Comparison of ENCODE assay signal across 1 mouse cellular context in genomic region chr10:81570238-81570800, GRCm38 (mm10).
TF ChIP-seq lines count a peak whose summit lies in the region.

No protein-coding gene starts in this region.

TF ChIP-seq in MEL, 35 proteins besides CTCF, POLR2A, EP300 and RAD21:
- TF ChIP-seq GATA1 (IDR thresholded peaks at IDR 0.05; ENCODE audit: low read depth, low read length) = no peak
- TF ChIP-seq ZKSCAN1 (IDR thresholded peaks at IDR 0.05; ENCODE audit: low read depth, low read length) = no peak
- no peak for TF ChIP-seq TAL1 (IDR thresholded peaks at IDR 0.05; ENCODE audit: low read length)
- TF ChIP-seq POLR2AphosphoS5 (IDR thresholded peaks at IDR 0.05; ENCODE audit: borderline replicate concordance, low read depth, low read length) = no peak
- TF ChIP-seq NELFE (IDR thresholded peaks at IDR 0.05; ENCODE audit: low read depth, low read length) = no peak
- TF ChIP-seq KAT2A (conservative IDR thresholded peaks at IDR 0.05; ENCODE audit: low read depth, low read length) = no peak
- TF ChIP-seq SIN3A (IDR thresholded peaks at IDR 0.05; ENCODE audit: low read length) = no peak
- no peak for TF ChIP-seq USF1 (IDR thresholded peaks at IDR 0.05; ENCODE audit: low read depth, low read length)
